Mouse (Mus musculus) embryonic facial prominence, embryonic 12.5 days (tissue): Measurements from ENCODE around the gene Adgrb2. TPM values are rescaled to one million over a fixed set of nuclear protein-coding genes. Genes with fewer than 3 reads are reported as not detected.

ENCODE experiments used
- ATAC-seq: fragments of 200-750 bp; cut with Nextera tagmentation; 2 replicates; pipeline ENCODE4 v1.8.0; 2017; ENCODE audit not compliant: insufficient number of reproducible peaks, insufficient read depth, low FRiP score, low TSS enrichment
- H3K27ac ChIP-seq: fragments of 300-500 bp; sonication (generic); 2 replicates; pipeline ENCODE4 v1.5.1; 2016; ENCODE audit warnings: mild to moderate bottlenecking
- H3K27me3 ChIP-seq: fragments of 300-500 bp; sonication (generic); 2 replicates; pipeline ENCODE4 v1.6.1; 2016; ENCODE audit warnings: mild to moderate bottlenecking, moderate library complexity
- H3K36me3 ChIP-seq: fragments of 300-500 bp; sonication (generic); 2 replicates; pipeline ENCODE4 v1.6.1; 2016; ENCODE audit warnings: mild to moderate bottlenecking
- H3K4me1 ChIP-seq: fragments of 300-500 bp; sonication (generic); 2 replicates; pipeline ENCODE4 v1.6.1; 2016
- H3K4me2 ChIP-seq: fragments of 300-500 bp; sonication (generic); replicated peaks from 2 replicates; pipeline ENCODE4 v1.6.1; 2016; ENCODE audit warnings: mild to moderate bottlenecking, moderate library complexity
- H3K4me3 ChIP-seq: fragments of 300-500 bp; sonication (generic); 2 replicates; pipeline ENCODE4 v1.5.1; 2016; ENCODE audit warnings: mild to moderate bottlenecking
- H3K9ac ChIP-seq: fragments of 300-500 bp; sonication (generic); 2 replicates; pipeline ENCODE4 v1.6.1; 2016; ENCODE audit warnings: mild to moderate bottlenecking, moderate library complexity
- H3K9me3 ChIP-seq: fragments of 300-500 bp; sonication (generic); 2 replicates; pipeline ENCODE4 v1.6.1; 2016; ENCODE audit warnings: mild to moderate bottlenecking, moderate library complexity
- WGBS: fragments of 180-500 bp; shearing (Covaris S2); methylation state at CpG from one replicate; pipeline ENCODE4 v1.1.7; 2016; 5-methylcytosine and 5-hydroxymethylcytosine counted together
- polyA plus RNA-seq: library from polyadenylated mRNA; unstranded; fragments of >200 nt; fragmentation: Nextera tagmentation; extraction: Ambion mirVana; gene quantifications from 2 replicates; pipeline ENCODE4 v1.2.1, GENCODE M21; 2016

Adgrb2 gene
- polyA plus RNA-seq: 7.6 and 8.2 TPM in 2 replicates

GRCm38 (mm10) chr4:129984421-129985061 is at the start of gene Adgrb2:
Gene Adgrb2, plus strand, starts transcription at chr4:129984870.
- Histone ChIP-seq H3K4me2 (peak within 1 kb of the TSS; percentile 93), H3K27me3 (peaks cover 76% of the 10 kb centered on the region), H3K36me3 (no peaks in the 10 kb centered on the region), H3K4me1 (peaks cover 54% of the 10 kb centered on the region), H3K9me3 (no peaks in the 10 kb centered on the region), H3K4me3 (peak within 1 kb of the TSS; percentile 64), H3K27ac (0 out of 2 replicates have a peak within 1 kb of the TSS, but pooled peaks have one; percentile 41), H3K9ac (peak within 1 kb of the TSS; percentile 79)
- WGBS: under 1% methylated on average over 56 of the region's 77 CpGs
- no peak for ATAC-seq

DNA sequence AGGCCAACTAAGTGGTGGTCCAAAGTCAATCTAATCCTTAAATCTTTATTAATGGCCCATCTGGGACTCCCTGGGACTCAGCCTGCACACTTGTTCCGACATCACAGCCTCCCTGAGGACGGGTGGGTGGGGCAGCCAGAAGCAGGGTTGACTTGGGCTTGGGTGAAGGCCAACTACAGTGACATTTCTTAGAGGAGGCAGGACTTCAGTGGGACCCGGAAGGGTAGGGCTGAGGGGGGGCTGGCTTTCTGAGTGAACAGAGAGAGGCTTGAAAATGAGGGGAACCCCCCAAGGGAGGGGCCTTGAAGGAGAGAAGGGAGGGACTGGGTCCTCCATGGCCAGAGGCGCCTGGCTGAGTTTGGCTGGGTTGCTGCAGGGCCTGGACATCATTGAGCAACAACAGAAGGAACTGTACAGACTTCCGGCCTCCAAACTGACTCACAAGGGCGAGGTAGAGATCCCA is 33.3 kb upstream of the Adgrb2 start:
- no peak overlapping the region for H3K9ac ChIP-seq
- WGBS: 82% methylated on average over 6 of the region's 6 CpGs

DNA sequence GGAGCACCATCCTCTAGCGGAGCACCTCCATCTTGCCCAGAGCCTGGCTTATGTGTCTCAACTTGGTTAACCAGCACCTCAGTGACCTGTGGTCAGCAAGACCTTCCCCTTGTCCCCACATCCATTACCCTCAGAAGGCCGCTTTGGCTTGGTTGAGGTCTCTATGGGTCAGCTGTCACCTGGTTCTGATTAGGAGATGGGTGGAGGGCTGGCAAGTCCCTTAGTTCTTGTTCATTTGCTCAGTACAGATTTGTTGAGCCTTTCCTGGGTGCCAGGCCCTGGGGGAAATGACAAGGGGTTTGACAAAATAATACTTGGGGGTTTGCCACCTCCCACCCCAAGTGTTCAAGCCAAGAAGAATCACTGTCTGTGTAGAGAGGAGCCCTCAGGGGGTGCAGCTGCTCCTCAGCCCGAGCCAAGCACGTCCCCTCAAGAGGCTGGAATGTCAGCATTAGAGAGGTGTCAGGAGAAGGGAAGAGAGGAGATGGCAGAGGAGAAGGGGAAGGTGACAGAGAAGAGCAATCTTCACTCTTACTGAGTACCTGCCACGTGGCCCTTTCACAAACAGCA is 32.3 kb upstream of the Adgrb2 start:
- no peaks in the 10 kb centered on the region for H3K36me3 ChIP-seq
- 0 out of 2 replicates have a peak, but pooled peaks cover 3% of the 10 kb centered on the region for H3K27me3 ChIP-seq
- ATAC-seq: no peak
- H3K9me3 ChIP-seq: no peaks in the 10 kb centered on the region
- H3K4me2 ChIP-seq: no peak overlapping the region
- H3K27ac ChIP-seq: no peak overlapping the region
- no peaks in the 10 kb centered on the region for H3K4me1 ChIP-seq
- no peak overlapping the region for H3K9ac ChIP-seq
- H3K4me3 ChIP-seq: no peak overlapping the region
- WGBS: 39% methylated on average over 5 of the region's 5 CpGs

More for the DNA sequence above, 33.3 kb upstream of the Adgrb2 start:
- no peak for ATAC-seq
- H3K36me3 ChIP-seq: no peaks in the 10 kb centered on the region
- H3K27me3 ChIP-seq: 0 out of 2 replicates have a peak, but pooled peaks cover 3% of the 10 kb centered on the region
- H3K9me3 ChIP-seq: no peaks in the 10 kb centered on the region
- H3K4me3 ChIP-seq: no peak overlapping the region
- H3K4me2 ChIP-seq: no peak overlapping the region
- H3K4me1 ChIP-seq: no peaks in the 10 kb centered on the region
- H3K27ac ChIP-seq: no peak overlapping the region

DNA sequence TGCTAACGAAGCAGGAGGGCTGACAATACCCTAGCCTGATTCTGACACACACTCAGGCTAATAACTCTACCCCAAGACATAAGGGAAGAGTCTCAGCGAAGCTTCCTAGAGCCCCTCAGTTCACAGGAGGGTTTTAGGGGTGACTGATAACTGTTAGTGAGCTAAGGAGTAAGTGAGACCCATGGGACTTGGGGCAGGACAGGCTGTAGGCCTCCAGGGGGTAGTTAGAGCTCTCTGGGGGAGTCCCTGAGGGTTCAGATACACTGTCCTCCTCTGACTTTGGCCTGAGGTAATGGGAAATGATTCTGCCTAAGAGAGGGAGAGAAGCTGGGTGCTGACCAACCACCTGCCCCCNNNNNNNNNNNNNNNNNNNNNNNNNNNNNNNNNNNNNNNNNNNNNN is 30.1 kb upstream of the Adgrb2 start:
- no peaks in the 10 kb centered on the region for H3K9me3 ChIP-seq
- no peak overlapping the region for H3K4me3 ChIP-seq
- H3K4me2 ChIP-seq: no peak overlapping the region
- peaks cover 11% of the 10 kb centered on the region; the same call in 1 of the 2 replicates for H3K27me3 ChIP-seq
- no peak for ATAC-seq
- WGBS: 71% methylated on average over 2 of the region's 2 CpGs
- no peaks in the 10 kb centered on the region for H3K36me3 ChIP-seq
- no peak overlapping the region for H3K27ac ChIP-seq
- H3K4me1 ChIP-seq: no peaks in the 10 kb centered on the region; the same call in 1 of the 2 replicates
- no peak overlapping the region for H3K9ac ChIP-seq

DNA sequence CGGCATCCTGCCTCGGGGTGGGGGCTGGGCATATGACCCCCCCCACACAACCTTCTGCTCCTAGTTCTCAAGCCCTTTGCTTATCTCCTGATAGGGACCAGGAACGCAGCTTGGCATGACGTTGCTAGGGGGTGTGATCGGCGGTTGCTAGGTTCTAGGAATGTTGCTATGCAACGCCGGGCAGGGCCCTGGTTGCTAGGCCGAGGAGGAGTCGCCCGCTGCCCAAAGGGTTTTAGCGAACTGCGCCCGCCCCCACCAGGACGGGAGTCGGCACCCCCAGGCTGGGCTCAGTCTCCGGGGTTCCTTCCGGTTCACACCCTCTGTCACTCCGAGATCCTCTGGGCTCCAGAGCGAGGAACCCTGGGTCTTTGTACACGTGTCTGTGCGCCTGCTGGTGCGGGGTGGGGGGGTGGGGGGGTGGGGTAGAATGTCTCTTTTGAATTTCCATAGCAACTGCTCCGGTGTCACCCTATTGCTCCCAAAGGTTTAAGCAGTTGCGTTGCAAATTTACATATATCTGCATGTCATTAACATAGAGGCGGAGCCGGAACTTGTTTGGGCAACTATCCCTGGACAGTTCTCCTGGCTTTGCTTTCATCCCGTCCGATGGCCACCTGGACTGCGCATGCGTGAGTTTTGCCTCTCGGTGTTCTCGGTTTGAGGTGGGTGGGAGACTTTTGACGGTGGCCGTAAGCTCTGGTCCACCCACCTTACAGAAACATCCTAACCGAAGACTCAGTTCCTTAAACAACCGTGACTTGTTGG is 24.3 kb upstream of the Adgrb2 start:
- Histone ChIP-seq H3K9ac (peak overlapping the region; percentile 41), H3K4me2 (peak overlapping the region; percentile 93)

DNA sequence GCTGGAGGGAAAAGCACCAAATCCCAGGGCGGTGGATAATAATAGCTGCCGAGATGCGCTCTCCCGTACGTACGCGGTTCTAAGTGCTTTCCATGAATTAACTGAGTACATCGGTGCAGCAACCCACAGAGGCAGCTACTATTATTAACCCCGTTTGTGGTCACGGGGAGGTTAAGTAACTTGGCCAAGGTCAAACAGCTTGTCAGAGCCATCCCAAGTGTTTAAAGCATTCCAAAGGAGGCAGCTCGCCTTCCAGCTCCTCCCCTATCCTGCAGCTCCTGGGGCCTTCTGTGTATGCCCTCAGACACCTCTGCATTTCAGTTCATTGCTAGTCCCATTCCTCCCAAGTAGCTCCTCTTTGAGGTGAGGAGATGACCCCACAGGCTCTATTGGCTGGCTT is 19.4 kb upstream of the Adgrb2 start:
- peaks cover 17% of the 10 kb centered on the region for H3K4me1 ChIP-seq
- no peak overlapping the region for H3K4me3 ChIP-seq
- H3K9ac ChIP-seq: no peak overlapping the region
- no peak for ATAC-seq
- H3K36me3 ChIP-seq: no peaks in the 10 kb centered on the region
- 65% methylated on average over 11 of the region's 11 CpGs for WGBS
- no peak overlapping the region for H3K27ac ChIP-seq
- H3K4me2 ChIP-seq: no peak overlapping the region
- no peaks in the 10 kb centered on the region for H3K9me3 ChIP-seq
- H3K27me3 ChIP-seq: 0 out of 2 replicates have a peak, but pooled peaks cover 8% of the 10 kb centered on the region

More for the DNA sequence above, 24.3 kb upstream of the Adgrb2 start:
- Histone ChIP-seq H3K27ac (no peak overlapping the region), H3K9me3 (no peaks in the 10 kb centered on the region), H3K27me3 (peaks cover 16% of the 10 kb centered on the region; the same call in 1 of the 2 replicates), H3K36me3 (no peaks in the 10 kb centered on the region), H3K4me1 (peaks cover 16% of the 10 kb centered on the region), H3K4me3 (peak overlapping the region; percentile 43)
- ATAC-seq: peak; percentile 38; the same call in 1 of the 2 replicates
- WGBS: 2% methylated on average over 37 of the region's 37 CpGs

GRCm38 (mm10) chr4:129966201-129966600 is 18.5 kb upstream of the Adgrb2 start:
- Histone ChIP-seq H3K4me2 (no peak overlapping the region), H3K27me3 (0 out of 2 replicates have a peak, but pooled peaks cover 6% of the 10 kb centered on the region), H3K36me3 (no peaks in the 10 kb centered on the region), H3K9me3 (no peaks in the 10 kb centered on the region), H3K27ac (no peak overlapping the region), H3K9ac (no peak overlapping the region), H3K4me1 (peaks cover 8% of the 10 kb centered on the region), H3K4me3 (no peak overlapping the region)
- no peak for ATAC-seq
- WGBS: 24% methylated on average over 10 of the region's 10 CpGs

DNA sequence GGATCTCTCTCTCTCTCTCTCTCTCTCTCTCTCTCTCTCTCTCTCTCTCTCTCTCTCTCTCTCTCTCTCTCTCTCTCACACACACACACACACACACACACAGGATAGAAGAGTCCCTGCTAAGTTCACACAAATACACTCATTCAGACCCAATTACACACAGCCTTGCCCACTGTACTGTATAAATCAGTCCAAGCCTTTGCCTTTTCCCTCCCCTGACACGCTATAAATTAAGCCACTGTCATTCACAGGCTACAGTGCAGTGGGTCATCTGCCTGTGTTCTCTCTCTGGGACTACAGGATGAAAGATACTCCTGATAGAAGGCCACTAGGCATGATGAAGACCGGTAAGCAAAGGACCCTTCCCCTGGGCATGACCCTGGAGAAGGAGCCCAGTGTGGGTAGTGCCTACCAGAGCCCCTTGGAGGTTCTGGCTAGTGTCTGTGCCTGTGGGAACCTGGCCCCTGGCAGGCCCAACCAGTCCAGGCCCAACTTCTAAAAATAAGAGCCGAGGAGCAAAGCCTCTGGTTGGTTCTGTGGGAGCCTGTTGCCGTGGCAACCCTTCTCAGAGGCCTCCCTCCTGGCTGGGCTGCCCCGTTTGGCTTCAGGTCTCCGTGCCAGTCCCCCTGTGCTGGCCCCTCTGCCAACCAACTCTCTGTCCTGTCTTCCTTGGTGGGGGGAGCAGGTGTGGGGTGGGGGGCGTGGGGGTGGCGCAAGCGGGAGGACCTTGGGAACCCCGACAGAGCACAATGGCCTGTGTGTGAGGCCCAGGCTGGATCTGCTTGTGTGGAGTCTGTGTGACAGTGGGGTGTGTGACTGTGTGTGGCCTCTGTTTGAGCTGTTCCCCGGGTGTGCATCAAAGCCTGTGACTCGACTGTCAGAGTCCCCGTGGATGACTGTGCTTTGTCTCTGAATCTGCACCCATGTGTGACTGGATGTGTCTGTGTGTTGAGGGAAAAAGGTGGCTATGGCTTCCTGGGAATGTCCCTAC is 17.4 kb upstream of the Adgrb2 start:
- no peak overlapping the region for H3K9ac ChIP-seq
- 44% methylated on average over 13 of the region's 13 CpGs for WGBS
- no peak overlapping the region for H3K27ac ChIP-seq

GRCm38 (mm10) chr4:129970168-129970567 is 14.5 kb upstream of the Adgrb2 start:
- ATAC-seq: no peak
- Histone ChIP-seq H3K4me3 (no peak overlapping the region), H3K36me3 (no peaks in the 10 kb centered on the region), H3K4me2 (no peak overlapping the region), H3K4me1 (peaks cover 12% of the 10 kb centered on the region), H3K9ac (no peak overlapping the region), H3K27ac (no peak overlapping the region), H3K27me3 (peaks cover 35% of the 10 kb centered on the region), H3K9me3 (no peaks in the 10 kb centered on the region)
- 51% methylated on average over 8 of the region's 8 CpGs for WGBS

More for the DNA sequence above, 17.4 kb upstream of the Adgrb2 start:
- H3K4me1 ChIP-seq: peaks cover 12% of the 10 kb centered on the region
- no peaks in the 10 kb centered on the region for H3K36me3 ChIP-seq
- peak; percentile 81; the same call in 1 of the 2 replicates for ATAC-seq
- H3K4me2 ChIP-seq: no peak overlapping the region
- H3K4me3 ChIP-seq: no peak overlapping the region
- no peaks in the 10 kb centered on the region for H3K9me3 ChIP-seq
- peaks cover 11% of the 10 kb centered on the region; the same call in 1 of the 2 replicates for H3K27me3 ChIP-seq

DNA sequence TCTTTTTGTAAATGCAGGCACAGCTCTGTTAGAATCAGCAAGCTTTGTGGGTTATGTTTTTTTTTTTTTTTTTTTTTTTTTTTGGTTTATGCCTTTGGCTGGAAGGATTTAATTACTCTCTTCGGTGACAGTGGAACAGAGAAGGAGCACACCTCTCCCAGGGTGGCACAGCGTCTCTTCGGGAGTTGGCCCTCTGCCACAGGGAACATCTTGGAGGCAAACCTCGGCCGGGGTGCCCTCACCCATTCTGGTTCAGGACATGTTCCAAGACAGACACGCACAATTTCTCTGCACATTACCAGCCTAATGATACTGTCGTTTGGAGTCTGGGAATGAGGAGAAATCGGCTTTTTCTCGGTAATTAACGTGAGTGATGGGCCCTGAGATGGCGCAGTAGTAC is 13.8 kb upstream of the Adgrb2 start:
- WGBS: 74% methylated on average over 11 of the region's 11 CpGs
- H3K36me3 ChIP-seq: no peaks in the 10 kb centered on the region
- H3K4me2 ChIP-seq: no peak overlapping the region
- H3K9ac ChIP-seq: no peak overlapping the region
- H3K4me3 ChIP-seq: no peak overlapping the region
- H3K4me1 ChIP-seq: peaks cover 12% of the 10 kb centered on the region
- H3K27ac ChIP-seq: no peak overlapping the region
- peaks cover 35% of the 10 kb centered on the region for H3K27me3 ChIP-seq
- H3K9me3 ChIP-seq: no peaks in the 10 kb centered on the region
- ATAC-seq: no peak

- H3K36me3 ChIP-seq: no peaks in the 10 kb centered on the region
- WGBS: 34% methylated on average over 7 of the region's 7 CpGs
- H3K27ac ChIP-seq: no peak overlapping the region
- H3K27me3 ChIP-seq: peaks cover 35% of the 10 kb centered on the region
- H3K9ac ChIP-seq: no peak overlapping the region
- H3K4me1 ChIP-seq: peaks cover 12% of the 10 kb centered on the region
- no peak overlapping the region for H3K4me3 ChIP-seq
- no peak for ATAC-seq
- H3K9me3 ChIP-seq: no peaks in the 10 kb centered on the region
- H3K4me2 ChIP-seq: no peak overlapping the region
Observed at GRCm38 (mm10) chr4:129971989-129972388, 12.7 kb upstream of the Adgrb2 start.
